ENCODE assay signal across 22 mouse cellular contexts in the genomic region with DNA sequence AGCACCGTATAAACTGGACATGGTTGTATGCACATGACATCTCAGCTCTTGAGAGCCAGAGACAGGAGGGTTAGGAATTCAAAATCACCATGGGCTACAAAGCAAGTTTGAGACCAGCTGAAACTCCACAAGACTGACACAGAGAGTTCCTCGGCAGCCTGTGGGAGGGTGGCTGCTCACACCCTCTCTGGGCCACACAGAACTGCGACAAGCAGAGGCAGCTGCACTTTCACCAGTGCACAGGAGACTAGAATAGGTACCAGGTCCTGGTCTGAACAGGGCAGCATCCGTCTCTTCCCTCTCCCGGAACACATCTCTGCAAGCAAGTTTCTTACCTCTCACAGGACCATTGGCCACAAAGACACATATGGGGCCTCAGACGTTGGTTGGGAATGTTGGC. TPM values are rescaled to one million over a fixed set of nuclear protein-coding genes. Genes with fewer than 3 reads are reported as not detected.
DNase-seq lines count a peak whose midpoint lies in the region; ATAC-seq and TF ChIP-seq lines count a peak whose summit lies in the region.
"Had no signal": no experiment of that assay in that cellular context is flagged by ENCODE, and none has a peak within 500 bp of the region (broad histone marks: within the 10 kb centered on the region; RNA-seq: fewer than 3 reads in every experiment).

No protein-coding gene starts in this region.

- H3K4me2 ChIP-seq in forebrain, embryonic 11.5 days (ENCODE audit: low read depth, low read length, severe bottlenecking), result no peak overlapping the region
- 0 out of 2 replicates have a peak overlapping the region, but pooled peaks have one; percentile 5 for H3K4me2 ChIP-seq in midbrain, embryonic 14.5 days (ENCODE audit: low read length)
- no peak overlapping the region for H3K4me2 ChIP-seq in midbrain, embryonic 13.5 days (replicated peaks)
- H3K4me2 ChIP-seq: heart, embryonic 13.5 days; lung, embryonic 14.5 days had no signal

- no peak for TF ChIP-seq POLR2A in olfactory bulb, adult 2 months (IDR thresholded peaks at IDR 0.05; ENCODE audit: insufficient read depth, low read depth, low read length)

- H3K9ac ChIP-seq in forebrain, embryonic 11.5 days (ENCODE audit: low read length), result no peak overlapping the region
- no peak overlapping the region for H3K9ac ChIP-seq in midbrain, embryonic 14.5 days (replicated peaks; ENCODE audit: low read length)
- no peak overlapping the region for H3K9ac ChIP-seq in midbrain, embryonic 13.5 days (replicated peaks)
- H3K9ac ChIP-seq: heart, embryonic 13.5 days; hindbrain, embryonic 15.5 days; lung, embryonic 14.5 days had no signal

- WGBS in forebrain, embryonic 10.5 days, result 82% methylated on average over 6 of the region's 6 CpGs
- WGBS in forebrain, embryonic 11.5 days, result 77% methylated on average over 6 of the region's 6 CpGs
- WGBS in midbrain, embryonic 14.5 days, result 70% methylated on average over 6 of the region's 6 CpGs
- WGBS in midbrain, embryonic 13.5 days, result 76% methylated on average over 6 of the region's 6 CpGs
- 83% methylated on average over 6 of the region's 6 CpGs for WGBS in limb, embryonic 10.5 days
- 54% methylated on average over 6 of the region's 6 CpGs for WGBS in olfactory bulb, adult 2 months

- ATAC-seq in forebrain, embryonic 11.5 days (replicated peaks; ENCODE audit: low FRiP score), result no peak
- no peak for ATAC-seq in midbrain, embryonic 14.5 days (ENCODE audit: low FRiP score, low TSS enrichment)
- ATAC-seq in midbrain, embryonic 13.5 days, result no peak
- ATAC-seq: activated CD4-positive, CD25-positive, alpha-beta regulatory T cell, adult 4 months; intestine, postnatal 0 days had no signal

- peaks cover 10% of the 10 kb centered on the region; the same call in 1 of the 2 replicates for H3K36me3 ChIP-seq in forebrain, embryonic 10.5 days (replicated peaks)
- H3K36me3 ChIP-seq in forebrain, embryonic 11.5 days (ENCODE audit: control insufficient read depth, insufficient read depth, low read length), result no peaks in the 10 kb centered on the region
- no peaks in the 10 kb centered on the region for H3K36me3 ChIP-seq in midbrain, embryonic 14.5 days (ENCODE audit: control insufficient read depth, insufficient read depth, low read length)
- H3K36me3 ChIP-seq in midbrain, embryonic 13.5 days, result no peaks in the 10 kb centered on the region
- no peaks in the 10 kb centered on the region for H3K36me3 ChIP-seq in limb, embryonic 10.5 days
- H3K36me3 ChIP-seq: G1E; heart, embryonic 13.5 days; hindbrain, embryonic 15.5 days had no signal

- peaks cover 67% of the 10 kb centered on the region for H3K4me1 ChIP-seq in forebrain, embryonic 10.5 days
- peaks cover 16% of the 10 kb centered on the region for H3K4me1 ChIP-seq in forebrain, embryonic 11.5 days (replicated peaks; ENCODE audit: control insufficient read depth, insufficient read depth, low read length)
- H3K4me1 ChIP-seq in midbrain, embryonic 14.5 days (ENCODE audit: control insufficient read depth, insufficient read depth, low read length), result peaks cover 30% of the 10 kb centered on the region
- H3K4me1 ChIP-seq in midbrain, embryonic 13.5 days (replicated peaks), result peaks cover 52% of the 10 kb centered on the region
- peaks cover 21% of the 10 kb centered on the region for H3K4me1 ChIP-seq in limb, embryonic 10.5 days
- H3K4me1 ChIP-seq in olfactory bulb, adult 2 months (ENCODE audit: control insufficient read depth, insufficient read depth, low read length), result peaks cover 27% of the 10 kb centered on the region

- no peak for TF ChIP-seq CTCF in olfactory bulb, adult 2 months (IDR thresholded peaks at IDR 0.05; ENCODE audit: insufficient read depth, low read depth, low read length)

- peak overlapping the region; percentile 54; the same call in 1 of the 2 replicates for H3K27ac ChIP-seq in forebrain, embryonic 10.5 days
- H3K27ac ChIP-seq in forebrain, embryonic 11.5 days (ENCODE audit: low read depth, low read length), result no peak overlapping the region
- no peak overlapping the region for H3K27ac ChIP-seq in midbrain, embryonic 14.5 days (replicated peaks; ENCODE audit: low read depth, low read length)
- H3K27ac ChIP-seq in midbrain, embryonic 13.5 days, result no peak overlapping the region
- H3K27ac ChIP-seq in limb, embryonic 10.5 days, result peak overlapping the region; percentile 7; the same call in 1 of the 2 replicates
- H3K27ac ChIP-seq in olfactory bulb, adult 2 months (ENCODE audit: insufficient read depth, low read depth, low read length), result peak overlapping the region; percentile 68
- H3K27ac ChIP-seq: heart, embryonic 13.5 days; hindbrain, embryonic 15.5 days; kidney, postnatal 0 days; stomach, postnatal 0 days had no signal

- H3K9me3 ChIP-seq in forebrain, embryonic 10.5 days, result no peaks in the 10 kb centered on the region
- no peaks in the 10 kb centered on the region for H3K9me3 ChIP-seq in forebrain, embryonic 11.5 days (ENCODE audit: control insufficient read depth, low read length)
- H3K9me3 ChIP-seq in midbrain, embryonic 14.5 days (ENCODE audit: control insufficient read depth, low read length), result no peaks in the 10 kb centered on the region
- no peaks in the 10 kb centered on the region for H3K9me3 ChIP-seq in midbrain, embryonic 13.5 days
- H3K9me3 ChIP-seq in limb, embryonic 10.5 days (replicated peaks), result no peaks in the 10 kb centered on the region
- H3K9me3 ChIP-seq: G1E; heart, embryonic 13.5 days; hindbrain, embryonic 15.5 days had no signal

- no peak for DNase-seq in forebrain, embryonic 10.5 days (ENCODE audit: extremely low spot score, low spot score)
- no peak for DNase-seq in forebrain, embryonic 11.5 days (ENCODE audit: low spot score)
- no peak for DNase-seq in midbrain, embryonic 14.5 days
- DNase-seq in limb, embryonic 10.5 days (ENCODE audit: low spot score), result no peak
- DNase-seq in frontal cortex, postnatal 25 days (ENCODE audit: low spot score in 2 of 2), result no peak
- no peak for DNase-seq in right cerebral cortex, postnatal 10 days (ENCODE audit: low spot score in 2 of 2)
- DNase-seq: adrenal gland, postnatal 14 days; cerebellum, adult 11-12 months; cerebellum, postnatal 36 days; gastrocnemius, postnatal 14 days; heart, adult 18-20 months; lung, embryonic 14.5 days; lung, postnatal 4 days had no signal

- H3K27me3 ChIP-seq in forebrain, embryonic 10.5 days (ENCODE audit: poor library complexity, severe bottlenecking), result peaks cover 68% of the 10 kb centered on the region
- H3K27me3 ChIP-seq in forebrain, embryonic 11.5 days (ENCODE audit: control insufficient read depth, insufficient read depth, low read length), result peaks cover 2% of the 10 kb centered on the region; the same call in 1 of the 2 replicates
- H3K27me3 ChIP-seq in midbrain, embryonic 14.5 days (ENCODE audit: control insufficient read depth, insufficient read depth, low read length), result peaks cover 20% of the 10 kb centered on the region
- peaks cover 58% of the 10 kb centered on the region for H3K27me3 ChIP-seq in midbrain, embryonic 13.5 days
- H3K27me3 ChIP-seq in limb, embryonic 10.5 days (ENCODE audit: low read depth, poor library complexity, severe bottlenecking), result no peaks in the 10 kb centered on the region
- H3K27me3 ChIP-seq: heart, embryonic 13.5 days; hindbrain, embryonic 15.5 days had no signal

- H3K4me3 ChIP-seq in forebrain, embryonic 10.5 days, result no peak overlapping the region
- no peak overlapping the region for H3K4me3 ChIP-seq in forebrain, embryonic 11.5 days (ENCODE audit: low read depth, low read length)
- no peak overlapping the region for H3K4me3 ChIP-seq in midbrain, embryonic 14.5 days (replicated peaks; ENCODE audit: low read depth, low read length)
- H3K4me3 ChIP-seq in midbrain, embryonic 13.5 days (replicated peaks), result no peak overlapping the region
- H3K4me3 ChIP-seq in limb, embryonic 10.5 days, result no peak overlapping the region
- H3K4me3 ChIP-seq in olfactory bulb, adult 2 months (ENCODE audit: insufficient read depth, low read depth, low read length), result peak overlapping the region; percentile 8
- H3K4me3 ChIP-seq: heart, embryonic 13.5 days; hindbrain, embryonic 15.5 days had no signal

RNA-seq across cellular contexts. Expression of gene Fgd3, which starts 2.6 kb away (rescaled TPM):
- polyA plus RNA-seq in forebrain, embryonic 10.5 days (2016; fragmentation: Nextera tagmentation; extraction: Ambion mirVana), result 0.90 and 1.1 TPM in 2 replicates
- 1.7 and 2.1 TPM in 2 replicates for polyA plus RNA-seq in forebrain, embryonic 11.5 days (2014; fragmentation: Nextera tagmentation; extraction: Ambion mirVana)
- 1.8 and 2.0 TPM in 2 replicates for polyA plus RNA-seq in midbrain, embryonic 14.5 days (2014; fragmentation: Nextera tagmentation; extraction: Ambion mirVana)
- 1.8 TPM in 2 replicates for polyA plus RNA-seq in midbrain, embryonic 13.5 days (2015; fragmentation: Nextera tagmentation; extraction: Ambion mirVana)
- 0.62 and 0.83 TPM in 2 replicates for polyA plus RNA-seq in limb, embryonic 10.5 days (2016; fragmentation: Nextera tagmentation; extraction: Ambion mirVana)
- not detected in 2 replicates for polyA plus RNA-seq in olfactory bulb, adult 2 months (2012; ENCODE audit: insufficient read depth, insufficient read length, low replicate concordance, missing spikeins)

RNA-seq across cellular contexts. Expression of gene Bicd2, which starts 23.9 kb away (rescaled TPM):
- polyA plus RNA-seq in forebrain, embryonic 10.5 days (2016; fragmentation: Nextera tagmentation; extraction: Ambion mirVana), result 26.2 and 28.8 TPM in 2 replicates
- 35.7 and 38.5 TPM in 2 replicates for polyA plus RNA-seq in forebrain, embryonic 11.5 days (2014; fragmentation: Nextera tagmentation; extraction: Ambion mirVana)
- polyA plus RNA-seq in midbrain, embryonic 14.5 days (2014; fragmentation: Nextera tagmentation; extraction: Ambion mirVana), result 25.3 and 30.1 TPM in 2 replicates
- polyA plus RNA-seq in midbrain, embryonic 13.5 days (2015; fragmentation: Nextera tagmentation; extraction: Ambion mirVana), result 24.0 and 26.6 TPM in 2 replicates
- polyA plus RNA-seq in limb, embryonic 10.5 days (2016; fragmentation: Nextera tagmentation; extraction: Ambion mirVana), result 27.0 and 31.2 TPM in 2 replicates
- 48.0 TPM in 1 of 2 replicates, not detected in the other for polyA plus RNA-seq in olfactory bulb, adult 2 months (2012; ENCODE audit: insufficient read depth, insufficient read length, low replicate concordance, missing spikeins)

Comparison
In these comparisons a context has a peak if more than half of its experiments do, and no peak if none do; other contexts are left out.
1. H3K27ac ChIP-seq: peak in forebrain, embryonic 10.5 days (single experiment), limb, embryonic 10.5 days (single experiment) and olfactory bulb, adult 2 months (single experiment); none in forebrain, embryonic 11.5 days (single experiment), midbrain, embryonic 14.5 days (single experiment) and midbrain, embryonic 13.5 days (single experiment).